Mouse (Mus musculus): Measurements from ENCODE around the gene Prkar1a.

The Prkar1a gene

GRCm38 (mm10) chr11:109649206-109649605, at the start of gene Prkar1a:
Gene Prkar1a, plus strand, starts transcription at chr11:109649405.
- DNase-seq (ENCODE audit: low read depth) = no peak

DNA sequence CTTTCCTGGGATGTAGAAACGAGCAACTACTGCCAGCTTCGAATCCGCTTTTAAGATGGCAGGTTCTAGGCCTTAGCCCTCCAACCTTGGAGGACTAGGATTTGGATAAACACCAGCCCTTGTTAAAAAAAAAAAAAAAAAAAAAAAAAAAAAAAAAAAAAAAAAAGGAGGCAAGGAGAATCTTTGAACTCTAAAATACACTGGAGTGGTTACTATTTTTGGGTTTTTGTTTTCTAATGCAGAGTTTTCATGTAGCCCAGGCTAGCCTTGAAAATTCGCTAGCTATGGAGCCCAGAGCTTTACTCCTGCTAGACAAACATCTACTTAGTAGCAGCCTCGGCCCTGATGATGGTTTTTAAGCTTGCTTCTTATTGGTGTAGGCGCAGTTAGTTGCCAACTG, 41.6 kb upstream of the Prkar1a start:
- DNase-seq (ENCODE audit: low read depth) = no peak

- DNase-seq (ENCODE audit: low read depth) = peak; percentile 6
Observed at GRCm38 (mm10) chr11:109608976-109609625, 40.1 kb upstream of the Prkar1a start.

GRCm38 (mm10) chr11:109610046-109610794, 39.0 kb upstream of the Prkar1a start:
- DNase-seq (ENCODE audit: low read depth) = peak; percentile 53

DNA sequence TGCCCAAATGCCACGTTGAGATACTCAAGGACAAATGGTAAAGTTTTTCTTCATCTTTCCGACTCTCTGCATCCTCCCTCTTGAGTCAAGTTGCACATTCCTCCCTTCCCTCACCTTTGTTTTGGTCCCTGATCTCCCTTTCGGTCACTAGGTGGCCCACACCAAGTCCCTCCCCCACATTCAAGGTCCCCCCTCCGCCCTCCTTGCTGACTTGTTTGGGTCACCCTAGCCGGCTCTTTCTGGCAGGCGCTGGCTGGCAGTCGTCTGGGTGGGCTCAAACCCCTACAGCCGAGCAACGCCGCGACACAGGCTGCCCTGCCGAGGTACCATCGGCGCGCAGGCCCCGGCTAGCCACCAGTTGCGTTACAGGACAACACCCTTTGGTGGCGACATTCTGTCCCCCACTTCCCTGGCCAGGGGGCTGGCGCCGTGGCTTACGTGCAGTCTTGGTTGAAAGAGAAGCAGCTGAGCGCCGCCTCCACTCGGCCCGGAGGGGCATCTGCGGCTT, 38.4 kb upstream of the Prkar1a start:
- DNase-seq (ENCODE audit: low read depth) = peak; percentile 58

- peak; percentile 99 for DNase-seq (ENCODE audit: low read depth)
Observed at GRCm38 (mm10) chr11:109611303-109612149, 37.7 kb upstream of the Prkar1a start, which contains the start of gene Wipi1. Gene Wipi1, minus strand, starts transcription at chr11:109611967.

DNA sequence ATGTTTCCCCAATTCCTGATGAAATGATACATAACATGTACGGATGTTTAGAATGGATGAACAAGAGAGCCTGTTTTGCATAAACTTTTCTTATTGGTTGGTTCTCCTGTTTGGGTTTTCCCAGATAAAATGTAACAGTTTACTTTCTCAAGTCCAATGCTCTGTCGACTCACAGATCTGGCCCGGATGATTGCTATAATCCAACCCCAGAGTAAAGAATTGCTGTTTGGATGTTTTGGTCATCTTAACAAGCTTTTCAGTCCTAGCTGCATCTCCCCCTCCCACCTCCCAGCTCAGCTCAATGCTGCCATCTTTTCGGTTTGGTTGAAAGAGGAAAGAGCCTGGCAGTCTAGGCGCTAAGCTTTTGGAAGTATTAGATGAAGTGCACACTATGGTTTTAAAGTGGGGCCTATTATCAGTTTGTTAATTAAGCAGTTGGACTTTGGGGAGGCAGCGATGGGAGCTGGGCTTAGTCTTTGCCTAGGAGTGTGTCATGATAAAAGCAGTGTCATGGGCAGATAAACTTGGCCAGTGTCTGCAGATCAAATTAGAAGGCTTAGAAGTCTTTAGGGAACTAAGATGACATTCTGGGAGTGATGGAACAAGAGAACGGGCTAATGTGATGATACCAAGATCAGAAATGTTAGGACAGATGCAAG, 36.2 kb upstream of the Prkar1a start:
- DNase-seq (ENCODE audit: low read depth) = no peak

- no peak for DNase-seq (ENCODE audit: low read depth)
Observed at GRCm38 (mm10) chr11:109615286-109615685, 33.9 kb upstream of the Prkar1a start.

DNA sequence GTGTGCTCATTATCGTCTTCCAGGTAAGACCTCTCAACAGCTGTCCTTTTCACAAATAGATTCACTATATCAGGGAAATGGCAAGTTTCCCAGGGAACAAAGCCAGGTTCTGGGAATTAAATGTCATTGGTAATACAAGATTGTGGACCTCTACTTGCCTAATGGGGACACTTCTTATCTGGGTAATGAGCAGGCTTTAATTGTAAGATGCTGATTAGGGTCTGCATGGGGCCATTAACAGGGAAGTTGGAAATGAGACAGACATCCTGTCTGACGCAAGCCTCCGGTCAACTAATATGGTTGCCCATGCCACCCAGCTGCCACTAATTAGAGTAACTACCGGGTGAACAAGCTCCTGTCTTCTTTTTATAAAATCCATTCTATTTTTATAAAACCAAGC, 32.9 kb upstream of the Prkar1a start:
- no peak for DNase-seq (ENCODE audit: low read depth)

DNA sequence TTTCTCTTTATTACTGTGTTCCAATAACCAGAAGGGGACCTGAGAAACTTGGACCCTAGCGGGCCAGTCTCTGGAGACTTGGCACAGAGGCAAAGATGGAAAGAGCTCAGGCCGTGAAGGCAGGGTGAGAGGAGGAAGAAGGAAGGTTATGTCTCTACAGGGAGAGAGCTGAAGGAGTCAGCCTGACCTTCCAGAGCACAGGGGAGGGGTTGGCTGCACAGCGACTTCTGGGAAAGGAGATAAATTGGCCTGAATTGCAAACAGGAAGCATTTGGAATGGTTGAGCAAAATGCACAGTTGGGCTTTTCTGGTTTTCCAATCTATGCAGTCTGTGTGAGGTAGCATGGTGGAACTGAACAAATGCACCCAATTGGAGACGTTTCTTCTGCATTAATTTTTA, 32.4 kb upstream of the Prkar1a start:
- no peak for DNase-seq (ENCODE audit: low read depth)

- DNase-seq (ENCODE audit: low read depth) = peak; percentile 81
Observed at GRCm38 (mm10) chr11:109619055-109619454, 30.1 kb upstream of the Prkar1a start.

- DNase-seq (ENCODE audit: low read depth) = no peak
Observed at GRCm38 (mm10) chr11:109620356-109620755, 28.8 kb upstream of the Prkar1a start.

DNA sequence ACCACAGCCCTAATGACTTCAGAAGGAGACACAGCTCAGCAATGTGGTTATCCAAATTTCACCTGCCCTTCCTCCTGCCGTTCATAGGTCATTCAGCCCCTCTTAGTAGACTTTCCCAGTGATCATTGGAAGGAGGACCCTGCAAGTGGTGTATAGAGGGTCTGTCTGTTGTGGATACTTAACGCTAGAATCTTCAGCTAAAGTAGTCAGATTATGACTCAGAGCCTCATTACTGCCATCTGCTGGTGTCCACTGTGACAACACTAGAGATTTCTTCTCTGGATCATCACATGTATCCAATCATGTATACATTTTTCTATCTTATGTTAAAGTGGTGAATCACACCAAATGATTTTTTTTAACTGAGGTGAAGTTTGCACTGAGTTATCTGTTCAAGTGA, 28.0 kb upstream of the Prkar1a start:
- peak; percentile 87 for DNase-seq (ENCODE audit: low read depth)

GRCm38 (mm10) chr11:109622518-109623037, 26.6 kb upstream of the Prkar1a start:
- DNase-seq (ENCODE audit: low read depth) = no peak

DNA sequence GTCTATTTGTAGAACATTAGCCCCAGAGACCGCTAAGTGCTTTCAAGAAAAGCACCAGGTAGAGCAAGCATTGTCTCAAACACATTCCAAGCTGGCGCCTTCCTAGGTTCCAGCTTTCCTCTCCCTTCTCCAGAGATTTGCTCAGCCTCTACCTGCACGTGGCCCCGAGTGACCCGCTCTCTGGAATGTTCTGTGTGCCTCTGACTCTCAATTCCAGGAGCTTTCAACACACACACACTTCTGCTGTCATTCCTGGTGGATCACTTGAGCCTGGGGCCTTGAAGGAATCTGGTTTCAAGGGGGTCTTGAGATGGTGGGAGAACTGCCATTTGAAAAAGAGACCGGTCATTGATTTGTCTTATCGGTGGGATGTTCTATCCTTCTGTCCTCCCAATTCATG, 26.0 kb upstream of the Prkar1a start:
- DNase-seq (ENCODE audit: low read depth) = no peak

- peak; percentile 51 for DNase-seq (ENCODE audit: low read depth)
Observed at GRCm38 (mm10) chr11:109627648-109628047, 21.6 kb upstream of the Prkar1a start.

- DNase-seq (ENCODE audit: low read depth) = no peak
Observed at GRCm38 (mm10) chr11:109628099-109628498, 21.1 kb upstream of the Prkar1a start.

- DNase-seq (ENCODE audit: low read depth) = no peak
Observed at GRCm38 (mm10) chr11:109629021-109629521, 20.1 kb upstream of the Prkar1a start.

- no peak for DNase-seq (ENCODE audit: low read depth)
Observed at GRCm38 (mm10) chr11:109634928-109635327, 14.3 kb upstream of the Prkar1a start.

- DNase-seq (ENCODE audit: low read depth) = peak; percentile 59
Observed at GRCm38 (mm10) chr11:109635871-109636395, 13.3 kb upstream of the Prkar1a start.
